Mouse (Mus musculus) forebrain, embryonic 15.5 days (tissue): ENCODE measurements around the gene Snapc2. TPM values are rescaled to one million over a fixed set of nuclear protein-coding genes. Genes with fewer than 3 reads are reported as not detected.

Experiments
- ATAC-seq: fragments of 200-750 bp; cut with Nextera tagmentation; replicated peaks from 2 replicates; pipeline ENCODE4 v1.8.0; 2017; ENCODE audit warnings: mild to moderate bottlenecking, moderate TSS enrichment, moderate library complexity
- H3K27ac ChIP-seq: fragments of 300-500 bp; sonication (generic); replicated peaks from 2 replicates; pipeline ENCODE4 v1.5.1; 2015; ENCODE audit warnings: mild to moderate bottlenecking, inconsistent platforms
- H3K27me3 ChIP-seq: fragments of 300-500 bp; sonication (generic); 2 replicates; pipeline ENCODE4 v1.6.1; 2015; ENCODE audit warnings: inconsistent platforms
- H3K36me3 ChIP-seq: fragments of 300-500 bp; sonication (generic); 2 replicates; pipeline ENCODE4 v1.6.1; 2015; ENCODE audit warnings: mild to moderate bottlenecking, inconsistent platforms
- H3K4me1 ChIP-seq: fragments of 300-500 bp; sonication (generic); 2 replicates; pipeline ENCODE4 v1.6.1; 2015; ENCODE audit warnings: inconsistent platforms
- H3K4me2 ChIP-seq: fragments of 300-500 bp; sonication (generic); replicated peaks from 2 replicates; pipeline ENCODE4 v1.6.1; 2015; ENCODE audit warnings: mild to moderate bottlenecking, inconsistent platforms
- H3K4me3 ChIP-seq: fragments of 300-500 bp; sonication (generic); 2 replicates; pipeline ENCODE4 v1.5.1; 2015; ENCODE audit warnings: mild to moderate bottlenecking, inconsistent platforms
- H3K9ac ChIP-seq: fragments of 300-500 bp; sonication (generic); replicated peaks from 2 replicates; pipeline ENCODE4 v1.6.1; 2015; ENCODE audit warnings: mild to moderate bottlenecking, inconsistent platforms
- H3K9me3 ChIP-seq: fragments of 300-500 bp; sonication (generic); 2 replicates; pipeline ENCODE4 v1.6.1; 2016; ENCODE audit warnings: inconsistent platforms
- WGBS: fragments of 180-500 bp; shearing (Covaris S2); methylation state at CpG from one replicate; pipeline ENCODE4 v1.1.7; 2015; ENCODE audit warnings: mixed read lengths; 5-methylcytosine and 5-hydroxymethylcytosine counted together
- polyA plus RNA-seq: library from polyadenylated mRNA; unstranded; fragments of >200 nt; fragmentation: Nextera tagmentation; extraction: Ambion mirVana; gene quantifications from 2 replicates; pipeline ENCODE4 v1.2.1, GENCODE M21; 2015

The Snapc2 gene
- polyA plus RNA-seq, 1 experiment from 2014 or later: 74.7 TPM

- Histone ChIP-seq H3K4me3 (peak within 1 kb of the TSS; percentile 78), H3K27ac (peak within 1 kb of the TSS; percentile 96), H3K4me2 (peak within 1 kb of the TSS; percentile 98), H3K9me3 (no peaks in the 10 kb centered on the region), H3K27me3 (no peaks in the 10 kb centered on the region), H3K4me1 (peaks cover 41% of the 10 kb centered on the region), H3K36me3 (no peaks in the 10 kb centered on the region), H3K9ac (peak within 1 kb of the TSS; percentile 97)
- WGBS: under 1% methylated on average over 44 of the region's 44 CpGs
- ATAC-seq: peak; percentile 91
Observed at GRCm38 (mm10) chr8:4216791-4217621, 35.9 kb upstream of the Snapc2 start, which contains the start of gene Prr36. TSS of gene Prr36 (minus strand) at chr8:4217459.

- H3K27me3 ChIP-seq: no peaks in the 10 kb centered on the region
- no peaks in the 10 kb centered on the region for H3K9me3 ChIP-seq
- no peak overlapping the region for H3K9ac ChIP-seq
- H3K4me1 ChIP-seq: peaks cover 21% of the 10 kb centered on the region
- no peaks in the 10 kb centered on the region for H3K36me3 ChIP-seq
- H3K4me3 ChIP-seq: no peak overlapping the region
- WGBS: 90% methylated on average over 3 of the region's 3 CpGs
- ATAC-seq: no peak
- no peak overlapping the region for H3K27ac ChIP-seq
- no peak overlapping the region for H3K4me2 ChIP-seq
Observed at GRCm38 (mm10) chr8:4219617-4220016, 33.3 kb upstream of the Snapc2 start.

GRCm38 (mm10) chr8:4222059-4222458 is 30.8 kb upstream of the Snapc2 start:
- ATAC-seq: no peak
- Histone ChIP-seq H3K36me3 (no peaks in the 10 kb centered on the region), H3K4me1 (peaks cover 12% of the 10 kb centered on the region), H3K27ac (no peak overlapping the region), H3K27me3 (0 out of 2 replicates have a peak, but pooled peaks cover 6% of the 10 kb centered on the region), H3K9ac (no peak overlapping the region), H3K9me3 (no peaks in the 10 kb centered on the region), H3K4me2 (no peak overlapping the region), H3K4me3 (no peak overlapping the region)

GRCm38 (mm10) chr8:4226323-4226722 is 26.6 kb upstream of the Snapc2 start:
- Histone ChIP-seq H3K4me1 (peaks cover 7% of the 10 kb centered on the region; the same call in 1 of the 2 replicates), H3K27ac (no peak overlapping the region), H3K9me3 (no peaks in the 10 kb centered on the region), H3K27me3 (0 out of 2 replicates have a peak, but pooled peaks cover 7% of the 10 kb centered on the region), H3K4me2 (peak overlapping the region; percentile 24), H3K4me3 (no peak overlapping the region), H3K9ac (no peak overlapping the region), H3K36me3 (no peaks in the 10 kb centered on the region)
- 29% methylated on average over 4 of the region's 4 CpGs for WGBS
- ATAC-seq: peak; percentile 13; the same call in 1 of the 2 replicates

GRCm38 (mm10) chr8:4226739-4227347 is 26.0 kb upstream of the Snapc2 start, which contains the start of gene Lrrc8e:
TSS of gene Lrrc8e (plus strand) at chr8:4226827.
- WGBS: 5% methylated on average over 33 of the region's 33 CpGs
- H3K4me3 ChIP-seq: no peak within 1 kb of the TSS
- peak; percentile 41 for ATAC-seq
- no peaks in the 10 kb centered on the region for H3K36me3 ChIP-seq
- H3K9me3 ChIP-seq: no peaks in the 10 kb centered on the region
- peak within 1 kb of the TSS; percentile 24 for H3K4me2 ChIP-seq
- H3K27ac ChIP-seq: no peak within 1 kb of the TSS
- H3K27me3 ChIP-seq: 0 out of 2 replicates have a peak, but pooled peaks cover 7% of the 10 kb centered on the region
- H3K9ac ChIP-seq: no peak within 1 kb of the TSS
- H3K4me1 ChIP-seq: peaks cover 7% of the 10 kb centered on the region; the same call in 1 of the 2 replicates

- ATAC-seq: no peak
- Histone ChIP-seq H3K36me3 (no peaks in the 10 kb centered on the region), H3K27me3 (0 out of 2 replicates have a peak, but pooled peaks cover 7% of the 10 kb centered on the region), H3K9ac (no peak overlapping the region), H3K4me1 (peaks cover 7% of the 10 kb centered on the region; the same call in 1 of the 2 replicates), H3K27ac (no peak overlapping the region), H3K9me3 (no peaks in the 10 kb centered on the region), H3K4me2 (no peak overlapping the region), H3K4me3 (no peak overlapping the region)
- WGBS: 90% methylated on average over 4 of the region's 4 CpGs
Observed at GRCm38 (mm10) chr8:4227919-4228318, 25.0 kb upstream of the Snapc2 start.

- ATAC-seq: no peak
- Histone ChIP-seq H3K9me3 (no peaks in the 10 kb centered on the region), H3K4me1 (peaks cover 7% of the 10 kb centered on the region; the same call in 1 of the 2 replicates), H3K4me3 (no peak overlapping the region), H3K9ac (no peak overlapping the region), H3K27me3 (0 out of 2 replicates have a peak, but pooled peaks cover 7% of the 10 kb centered on the region), H3K36me3 (no peaks in the 10 kb centered on the region), H3K4me2 (no peak overlapping the region), H3K27ac (no peak overlapping the region)
- 64% methylated on average over 5 of the region's 5 CpGs for WGBS
Observed at GRCm38 (mm10) chr8:4229784-4230183, 23.1 kb upstream of the Snapc2 start.

GRCm38 (mm10) chr8:4230612-4231351 is 22.1 kb upstream of the Snapc2 start:
- Histone ChIP-seq H3K4me1 (peaks cover 7% of the 10 kb centered on the region; the same call in 1 of the 2 replicates), H3K4me3 (no peak overlapping the region), H3K27ac (no peak overlapping the region), H3K36me3 (no peaks in the 10 kb centered on the region), H3K4me2 (no peak overlapping the region), H3K27me3 (0 out of 2 replicates have a peak, but pooled peaks cover 6% of the 10 kb centered on the region), H3K9me3 (no peaks in the 10 kb centered on the region), H3K9ac (no peak overlapping the region)
- ATAC-seq: no peak
- WGBS: 65% methylated on average over 10 of the region's 10 CpGs

- H3K36me3 ChIP-seq: peaks cover 3% of the 10 kb centered on the region; the same call in 1 of the 2 replicates
- ATAC-seq: no peak; the same call in 1 of the 2 replicates
- 18% methylated on average over 15 of the region's 15 CpGs for WGBS
- H3K27me3 ChIP-seq: no peaks in the 10 kb centered on the region
- H3K27ac ChIP-seq: peak overlapping the region; percentile 91
- no peaks in the 10 kb centered on the region for H3K9me3 ChIP-seq
- H3K4me2 ChIP-seq: peak overlapping the region; percentile 52
- peaks cover 29% of the 10 kb centered on the region for H3K4me1 ChIP-seq
- peak overlapping the region; percentile 57 for H3K9ac ChIP-seq
- peak overlapping the region; percentile 63 for H3K4me3 ChIP-seq
Observed at GRCm38 (mm10) chr8:4237814-4238433, 15.0 kb upstream of the Snapc2 start.

GRCm38 (mm10) chr8:4238434-4239192 is 14.3 kb upstream of the Snapc2 start, which contains the start of the genes Map2k7 and Gm49320:
TSS of gene Map2k7 (plus strand) at chr8:4238740.
TSS of gene Gm49320 (plus strand) at chr8:4238865.
- Histone ChIP-seq H3K27me3 (no peaks in the 10 kb centered on the region), H3K4me1 (peaks cover 29% of the 10 kb centered on the region), H3K9ac (peak within 1 kb of the TSS; percentile 63), H3K4me2 (peak within 1 kb of the TSS; percentile 80), H3K27ac (peak within 1 kb of the TSS; percentile 91), H3K36me3 (peaks cover 9% of the 10 kb centered on the region), H3K9me3 (no peaks in the 10 kb centered on the region), H3K4me3 (peak within 1 kb of the TSS; percentile 63)
- ATAC-seq: peak; percentile 93
- WGBS: under 1% methylated on average over 71 of the region's 71 CpGs
